Mouse (Mus musculus) layer of hippocampus, postnatal 14 days (tissue): ENCODE results near the gene Fads6. TPM values are rescaled to one million over a fixed set of nuclear protein-coding genes. Genes with fewer than 3 reads are reported as not detected.

Experiments used
- DNase-seq, 2 experiments: peaks; one replicate each; pipeline ENCODE4 v3.0.0; 2021 to 2022; ENCODE audit warnings: low spot score in 2 of 2, mixed read lengths in 1 of 2
- total RNA-seq, 2 experiments: library from RNA; stranded (reverse); gene quantifications; 2 replicates each; pipeline ENCODE4 v1.2.3; 2021

Gene Fads6
- total RNA-seq, 2 experiments from 2014 or later, result 10.0 to 10.2 TPM

- no peak for DNase-seq
These were observed 5.7 kb upstream of the Fads6 start for GRCm38 (mm10) chr11:115303167-115303566.

- DNase-seq, result no peak
These were observed 3.9 kb upstream of the Fads6 start for GRCm38 (mm10) chr11:115301351-115301750.

- no peak for DNase-seq
These were observed 3.3 kb upstream of the Fads6 start for GRCm38 (mm10) chr11:115300745-115301144.

- DNase-seq, result no peak
These were observed 697 bp upstream of the Fads6 start for GRCm38 (mm10) chr11:115298160-115298559.

- DNase-seq, result no peak
These were observed 822 bp downstream of the Fads6 start for GRCm38 (mm10) chr11:115296471-115297210.

- no peak for DNase-seq
These were observed 1.5 kb downstream of the Fads6 start for GRCm38 (mm10) chr11:115295939-115296338.

- DNase-seq, result no peak
These were observed 4.7 kb downstream of the Fads6 start for GRCm38 (mm10) chr11:115292631-115293375.

- no peak for DNase-seq
These were observed 6.0 kb downstream of the Fads6 start for GRCm38 (mm10) chr11:115291503-115291902.

- no peak for DNase-seq
These were observed 6.5 kb downstream of the Fads6 start for GRCm38 (mm10) chr11:115290919-115291318.

- DNase-seq, result no peak
These were observed 7.1 kb downstream of the Fads6 start for GRCm38 (mm10) chr11:115290314-115290713.

- DNase-seq, result no peak
These were observed 7.6 kb downstream of the Fads6 start for GRCm38 (mm10) chr11:115289885-115290284.

- no peak for DNase-seq
These were observed 9.2 kb downstream of the Fads6 start for GRCm38 (mm10) chr11:115288305-115288704.

- no peak for DNase-seq
These were observed 10.1 kb downstream of the Fads6 start for GRCm38 (mm10) chr11:115287386-115287785.

- DNase-seq, result peak in 1 of 2 experiments; percentile 26
These were observed 11.1 kb downstream of the Fads6 start for GRCm38 (mm10) chr11:115286201-115286993.

- no peak for DNase-seq
These were observed 12.2 kb downstream of the Fads6 start for GRCm38 (mm10) chr11:115285282-115285681.

GRCm38 (mm10) chr11:115283891-115284620, 13.4 kb downstream of the Fads6 start:
- no peak for DNase-seq

- DNase-seq, result no peak
These were observed 14.0 kb downstream of the Fads6 start for GRCm38 (mm10) chr11:115283486-115283765.

- peak; percentile 28 to 65 for DNase-seq
These were observed 14.6 kb downstream of the Fads6 start for GRCm38 (mm10) chr11:115282723-115283485.

GRCm38 (mm10) chr11:115282295-115282694, 15.2 kb downstream of the Fads6 start:
- peak; percentile 63 to 77 for DNase-seq

GRCm38 (mm10) chr11:115279726-115280125, 17.7 kb downstream of the Fads6 start:
- no peak for DNase-seq
